Mouse (Mus musculus) monocyte, adult 2 months (primary cell): Measurements from ENCODE around the gene Elf2.

Source experiments
- DNase-seq, 2 experiments: peaks; one replicate each; pipeline ENCODE4 v3.0.0; 2022; ENCODE audit warnings: low spot score in 2 of 2, low read depth in 1 of 2

The Elf2 gene

GRCm38 (mm10) chr3:51288880-51289821 lies 51.3 kb downstream of the Elf2 start:
- DNase-seq, result peak in 1 of 2 experiments; percentile 66

- no peak for DNase-seq
Measured at GRCm38 (mm10) chr3:51284375-51284774, 56.1 kb downstream of the Elf2 start.

- no peak for DNase-seq
Measured at GRCm38 (mm10) chr3:51281727-51282126, 58.7 kb downstream of the Elf2 start.

- no peak for DNase-seq
Measured at GRCm38 (mm10) chr3:51278433-51278832, 62.0 kb downstream of the Elf2 start.

GRCm38 (mm10) chr3:51277201-51278150 lies 63.0 kb downstream of the Elf2 start:
- peak; percentile 46 to 75 for DNase-seq

GRCm38 (mm10) chr3:51276421-51277111 lies 63.9 kb downstream of the Elf2 start:
- peak; percentile 26 to 63 for DNase-seq

GRCm38 (mm10) chr3:51275956-51276398 lies 64.5 kb downstream of the Elf2 start:
- peak; percentile 97 to 98 for DNase-seq

- DNase-seq, result no peak
Measured at GRCm38 (mm10) chr3:51270069-51270817, 70.2 kb downstream of the Elf2 start.

GRCm38 (mm10) chr3:51268434-51268833 lies 72.0 kb downstream of the Elf2 start:
- DNase-seq, result no peak

- no peak for DNase-seq
Measured at GRCm38 (mm10) chr3:51262942-51263341, 77.5 kb downstream of the Elf2 start.

- DNase-seq, result no peak
Measured at GRCm38 (mm10) chr3:51258070-51258469, 82.4 kb downstream of the Elf2 start.

GRCm38 (mm10) chr3:51256450-51256849 lies 84.0 kb downstream of the Elf2 start:
- no peak for DNase-seq

GRCm38 (mm10) chr3:51254784-51255183 lies 85.7 kb downstream of the Elf2 start:
- no peak for DNase-seq

GRCm38 (mm10) chr3:51252689-51253402 lies 87.6 kb downstream of the Elf2 start:
- no peak for DNase-seq

GRCm38 (mm10) chr3:51252223-51252622 lies 88.2 kb downstream of the Elf2 start:
- no peak for DNase-seq

GRCm38 (mm10) chr3:51251057-51251456 lies 89.4 kb downstream of the Elf2 start:
- DNase-seq, result no peak

GRCm38 (mm10) chr3:51249866-51250265 lies 90.6 kb downstream of the Elf2 start:
- no peak for DNase-seq

GRCm38 (mm10) chr3:51249460-51249859 lies 91.0 kb downstream of the Elf2 start:
- DNase-seq, result no peak

- no peak for DNase-seq
Measured at GRCm38 (mm10) chr3:51248600-51248999, 91.9 kb downstream of the Elf2 start.

GRCm38 (mm10) chr3:51247704-51248103 lies 92.8 kb downstream of the Elf2 start:
- no peak for DNase-seq
